Mouse (Mus musculus) liver, postnatal 0 days (tissue): ENCODE data around the gene Olfr572. TPM values are rescaled to one million over a fixed set of nuclear protein-coding genes. Genes with fewer than 3 reads are reported as not detected.

ENCODE experiments used
- ATAC-seq: fragments of 200-750 bp; cut with Nextera tagmentation; 2 replicates; pipeline ENCODE4 v1.8.0; 2017; ENCODE audit warnings: mild to moderate bottlenecking, moderate library complexity
- DNase-seq: peaks from one replicate; pipeline ENCODE4 v3.0.0-alpha.2; 2016
- H3K27ac ChIP-seq: fragments of 300-500 bp; sonication (generic); 2 replicates; pipeline ENCODE4 v1.5.1; 2014; ENCODE audit warnings: antibody characterized with exemption, moderate library complexity, mild to moderate bottlenecking, low read depth
- H3K27me3 ChIP-seq: fragments of 300-500 bp; sonication (generic); 2 replicates; pipeline ENCODE4 v1.6.1; 2014; ENCODE audit warnings: low read length, control low read depth, mixed read lengths; ENCODE audit not compliant: insufficient read depth
- H3K36me3 ChIP-seq: fragments of 300-500 bp; sonication (generic); replicated peaks from 2 replicates; pipeline ENCODE4 v1.6.1; 2014; ENCODE audit warnings: mild to moderate bottlenecking, control low read depth, low read length, moderate library complexity, mixed read lengths; ENCODE audit not compliant: insufficient read depth
- H3K4me1 ChIP-seq: fragments of 300-500 bp; sonication (generic); 2 replicates; pipeline ENCODE4 v1.6.1; 2014; ENCODE audit warnings: antibody characterized with exemption, mild to moderate bottlenecking, control low read depth; ENCODE audit not compliant: insufficient read depth
- H3K4me2 ChIP-seq: fragments of 300-500 bp; sonication (generic); 2 replicates; pipeline ENCODE4 v1.6.1; 2014; ENCODE audit warnings: low read depth, mild to moderate bottlenecking, low read length, moderate library complexity, mixed read lengths
- H3K4me3 ChIP-seq: fragments of 300-500 bp; sonication (generic); 2 replicates; pipeline ENCODE4 v1.5.1; 2014; ENCODE audit warnings: low read depth, low read length
- H3K9ac ChIP-seq: fragments of 300-500 bp; sonication (generic); replicated peaks from 2 replicates; pipeline ENCODE4 v1.6.1; 2014; ENCODE audit warnings: mild to moderate bottlenecking, moderate library complexity
- H3K9me3 ChIP-seq: fragments of 300-500 bp; sonication (generic); 2 replicates; pipeline ENCODE4 v1.6.1; 2016; ENCODE audit warnings: mild to moderate bottlenecking, control low read depth, low read length, mixed read lengths
- CTCF ChIP-seq: sonication (generic); IDR thresholded peaks from 2 replicates; pipeline ENCODE4 v1.5.1; 2016; ENCODE audit warnings: antibody characterized with exemption, low read depth
- EP300 ChIP-seq: IDR thresholded peaks from 2 replicates; pipeline ENCODE4 v1.6.1; 2016; ENCODE audit warnings: antibody characterized with exemption, low read depth, mild to moderate bottlenecking
- WGBS: fragments of 180-500 bp; shearing (Covaris S2); extraction: QIAGEN DNeasy Blood & Tissue Kit; methylation state at CpG from one replicate; pipeline ENCODE4 v1.1.7; 2014; ENCODE audit not compliant: insufficient replicate concordance; 5-methylcytosine and 5-hydroxymethylcytosine counted together
- polyA plus RNA-seq: library from polyadenylated mRNA; unstranded; fragments of >200 nt; fragmentation: Nextera tagmentation; extraction: Ambion mirVana; gene quantifications from 2 replicates; pipeline ENCODE4 v1.2.1, GENCODE M21; 2015

The Olfr572 gene
- polyA plus RNA-seq, 1 experiment from 2014 or later: not detected

GRCm38 (mm10) chr7:102919632-102920031 lies 4.6 kb upstream of the Olfr572 start:
- Histone ChIP-seq H3K9ac (no peak overlapping the region), H3K9me3 (no peaks in the 10 kb centered on the region), H3K27ac (no peak overlapping the region), H3K27me3 (no peaks in the 10 kb centered on the region), H3K36me3 (no peaks in the 10 kb centered on the region), H3K4me3 (no peak overlapping the region), H3K4me1 (no peaks in the 10 kb centered on the region), H3K4me2 (no peak overlapping the region)
- 10% methylated on average over 1 of the region's 1 CpGs for WGBS
- DNase-seq (no peak), ATAC-seq (0 out of 2 replicates have a peak, but pooled peaks have one; percentile 17)
- no peak for TF ChIP-seq EP300
- peak; percentile 80 for TF ChIP-seq CTCF

- WGBS: 48% methylated on average over 3 of the region's 3 CpGs
- H3K36me3 ChIP-seq: no peaks in the 10 kb centered on the region
- H3K4me3 ChIP-seq: no peak overlapping the region
- no peak overlapping the region for H3K4me2 ChIP-seq
- no peak for TF ChIP-seq EP300
- TF ChIP-seq CTCF: no peak
- no peaks in the 10 kb centered on the region for H3K4me1 ChIP-seq
- no peaks in the 10 kb centered on the region for H3K9me3 ChIP-seq
- no peaks in the 10 kb centered on the region for H3K27me3 ChIP-seq
- ATAC-seq (no peak), DNase-seq (no peak)
- no peak overlapping the region for H3K9ac ChIP-seq
- H3K27ac ChIP-seq: no peak overlapping the region
Measured at GRCm38 (mm10) chr7:102927105-102927504, 2.9 kb downstream of the Olfr572 start.

- H3K9ac ChIP-seq: no peak within 1 kb of the TSS
- ATAC-seq: no peak
- DNase-seq: no peak
- no peak within 1 kb of the TSS for H3K27ac ChIP-seq
- no peak within 1 kb of the TSS for H3K4me2 ChIP-seq
- H3K4me3 ChIP-seq: no peak within 1 kb of the TSS
- H3K27me3 ChIP-seq: no peaks in the 10 kb centered on the region
- no peaks in the 10 kb centered on the region for H3K4me1 ChIP-seq
- H3K36me3 ChIP-seq: no peaks in the 10 kb centered on the region
- TF ChIP-seq CTCF (no peak), EP300 (no peak)
- WGBS: 69% methylated on average over 2 of the region's 2 CpGs
- H3K9me3 ChIP-seq: no peaks in the 10 kb centered on the region
Measured at GRCm38 (mm10) chr7:102942475-102942874, 18.3 kb downstream of the Olfr572 start, which contains the start of gene Olfr573-ps1. Gene Olfr573-ps1, minus strand, starts transcription at chr7:102942575.

GRCm38 (mm10) chr7:102943417-102943816 lies 19.2 kb downstream of the Olfr572 start:
- TF ChIP-seq EP300 (no peak), CTCF (no peak)
- no peak for DNase-seq
- Histone ChIP-seq H3K9me3 (no peaks in the 10 kb centered on the region), H3K36me3 (no peaks in the 10 kb centered on the region), H3K27me3 (no peaks in the 10 kb centered on the region), H3K4me3 (no peak overlapping the region), H3K4me2 (no peak overlapping the region), H3K4me1 (no peaks in the 10 kb centered on the region), H3K27ac (no peak overlapping the region), H3K9ac (no peak overlapping the region)
- 53% methylated on average over 1 of the region's 1 CpGs for WGBS
- no peak for ATAC-seq

GRCm38 (mm10) chr7:102948167-102948566 lies 24.0 kb downstream of the Olfr572 start, which contains the start of gene Olfr574:
Gene Olfr574, plus strand, starts transcription at chr7:102948467.
- Histone ChIP-seq H3K4me1 (no peaks in the 10 kb centered on the region), H3K4me2 (no peak within 1 kb of the TSS), H3K9me3 (no peaks in the 10 kb centered on the region), H3K9ac (no peak within 1 kb of the TSS), H3K4me3 (no peak within 1 kb of the TSS), H3K27me3 (no peaks in the 10 kb centered on the region), H3K36me3 (no peaks in the 10 kb centered on the region), H3K27ac (no peak within 1 kb of the TSS)
- TF ChIP-seq EP300 (no peak), CTCF (no peak)
- DNase-seq (no peak), ATAC-seq (no peak)
- WGBS: 84% methylated on average over 1 of the region's 1 CpGs

GRCm38 (mm10) chr7:102950732-102951131 lies 26.5 kb downstream of the Olfr572 start:
- H3K9me3 ChIP-seq: no peaks in the 10 kb centered on the region
- DNase-seq: no peak
- no peak overlapping the region for H3K9ac ChIP-seq
- 44% methylated on average over 1 of the region's 1 CpGs for WGBS
- H3K4me1 ChIP-seq: no peaks in the 10 kb centered on the region
- H3K36me3 ChIP-seq: no peaks in the 10 kb centered on the region
- no peak overlapping the region for H3K4me2 ChIP-seq
- no peak overlapping the region for H3K27ac ChIP-seq
- no peak overlapping the region for H3K4me3 ChIP-seq
- no peak for ATAC-seq
- no peak for TF ChIP-seq CTCF
- no peaks in the 10 kb centered on the region for H3K27me3 ChIP-seq

- Histone ChIP-seq H3K9me3 (no peaks in the 10 kb centered on the region), H3K9ac (no peak overlapping the region), H3K4me3 (no peak overlapping the region), H3K27me3 (no peaks in the 10 kb centered on the region), H3K4me2 (no peak overlapping the region), H3K27ac (no peak overlapping the region), H3K4me1 (no peaks in the 10 kb centered on the region), H3K36me3 (no peaks in the 10 kb centered on the region)
- no peak for TF ChIP-seq EP300
- TF ChIP-seq CTCF: no peak
- 58% methylated on average over 3 of the region's 3 CpGs for WGBS
- ATAC-seq (no peak), DNase-seq (no peak)
Measured at GRCm38 (mm10) chr7:102958137-102958536, 33.9 kb downstream of the Olfr572 start.
